Mouse (Mus musculus): ENCODE measurements around the gene Arhgef18. TPM values are rescaled to one million over a fixed set of nuclear protein-coding genes. Genes with fewer than 3 reads are reported as not detected.
A peak's percentile ranks its signal among the peaks of the same experiment; 100 is the strongest.

Gene Arhgef18
- total RNA-seq, 2 experiments from 2014 or later: 17.5 to 20.4 TPM

- peak; percentile 98 for DNase-seq
Observed at GRCm38 (mm10) chr8:3500235-3501090, 107.7 kb downstream of the Arhgef18 start, which contains the start of gene Mcoln1. Gene Mcoln1 (plus strand): TSS chr8:3500457.

GRCm38 (mm10) chr8:3502217-3502616 is 109.4 kb downstream of the Arhgef18 start:
- peak in 1 of 2 experiments; percentile 30 for DNase-seq

Other genes starting within 250 kb of the Arhgef18 start
- 100 to 1,000 TPM; 127 to 137 TPM for gene Insr, start 113.4 kb upstream of the Arhgef18 start, total RNA-seq (2021)
- 1 to 10 TPM in 1 of 2 experiments, under 1 TPM in 1; 0.30 to 2.9 TPM for gene A430078G23Rik, start 39.6 kb upstream of the Arhgef18 start, total RNA-seq (2021)
- 1 to 10 TPM; 3.6 to 4.2 TPM for gene Pex11g, start 74.7 kb downstream of the Arhgef18 start, total RNA-seq (2021)
- not detected for gene Tex45, start 77.9 kb downstream of the Arhgef18 start, total RNA-seq (2021)
- gene Zfp358, start 100.1 kb downstream of the Arhgef18 start, total RNA-seq (2021): 10 to 100 TPM; 29.4 to 30.5 TPM
- 10 to 100 TPM; 17.8 to 21.0 TPM for gene Mcoln1, start 107.5 kb downstream of the Arhgef18 start, total RNA-seq (2021)
- gene Pnpla6, start 122.4 kb downstream of the Arhgef18 start, total RNA-seq (2021): 10 to 100 TPM in 1 of 2 experiments, 1 to 10 TPM in 1; 8.1 to 10.2 TPM
- under 1 TPM; 0.22 to 0.49 TPM for gene C330021F23Rik, start 175.0 kb downstream of the Arhgef18 start, total RNA-seq (2021)
- 1 to 10 TPM; 1.2 to 1.6 TPM for gene Camsap3, start 194.3 kb downstream of the Arhgef18 start, total RNA-seq (2021)
- gene Xab2, start 228.3 kb downstream of the Arhgef18 start, total RNA-seq (2021): 10 to 100 TPM; 14.0 to 20.3 TPM
- 10 to 100 TPM; 75.5 to 95.8 TPM for gene Pet100, start 228.5 kb downstream of the Arhgef18 start, total RNA-seq (2021)
- not detected for gene Pcp2, start 232.5 kb downstream of the Arhgef18 start, total RNA-seq (2021)
- gene Stxbp2, start 237.9 kb downstream of the Arhgef18 start, total RNA-seq (2021): 1 to 10 TPM; 4.3 to 9.3 TPM

All from heart, adult 18-20 months (tissue).